Mouse (Mus musculus): ENCODE data around the gene Utrn. TPM values are rescaled to one million over a fixed set of nuclear protein-coding genes. Genes with fewer than 3 reads are reported as not detected.

The Utrn gene
- polyA plus RNA-seq, 2 experiments: 34.1 to 76.0 TPM

- Histone ChIP-seq H3K9me3 (ENCODE audit: control insufficient read depth, low read length) (no peaks in the 10 kb centered on the region), H3K27me3 (ENCODE audit: control insufficient read depth, insufficient read depth, low read length) (no peaks in the 10 kb centered on the region), H3K36me3 (ENCODE audit: control insufficient read depth, insufficient read depth, low read length) (no peaks in the 10 kb centered on the region), H3K4me3 (replicated peaks; ENCODE audit: low read length) (no peak overlapping the region), H3K4me2 (replicated peaks; ENCODE audit: low read depth, low read length, severe bottlenecking) (no peak overlapping the region), H3K4me1 (ENCODE audit: control insufficient read depth, insufficient read depth, low read length) (no peaks in the 10 kb centered on the region), H3K27ac (replicated peaks; ENCODE audit: low read depth, low read length) (no peak overlapping the region), H3K9ac (ENCODE audit: low read depth, low read length, severe bottlenecking) (no peak overlapping the region)
- ATAC-seq (ENCODE audit: low FRiP score, low read depth) (no peak), DNase-seq (ENCODE audit: low spot score) (no peak)
- WGBS: 65% methylated on average over 10 of the region's 10 CpGs
- TF ChIP-seq POLR2A (IDR thresholded peaks at IDR 0.05; ENCODE audit: borderline replicate concordance, extremely low read depth, insufficient read depth, insufficient read length): no peak
Measured at GRCm38 (mm10) chr10:12339704-12340558, 529.2 kb downstream of the Utrn start.

GRCm38 (mm10) chr10:12339005-12339703 is 530.0 kb downstream of the Utrn start:
- DNase-seq (ENCODE audit: low spot score): no peak
- H3K9ac ChIP-seq (ENCODE audit: low read depth, low read length, severe bottlenecking): no peak overlapping the region
- H3K36me3 ChIP-seq (ENCODE audit: control insufficient read depth, insufficient read depth, low read length): no peaks in the 10 kb centered on the region
- ATAC-seq (ENCODE audit: low FRiP score, low read depth): no peak
- H3K9me3 ChIP-seq (ENCODE audit: control insufficient read depth, low read length): no peaks in the 10 kb centered on the region
- no peaks in the 10 kb centered on the region for H3K4me1 ChIP-seq (ENCODE audit: control insufficient read depth, insufficient read depth, low read length)
- H3K27me3 ChIP-seq (ENCODE audit: control insufficient read depth, insufficient read depth, low read length): no peaks in the 10 kb centered on the region
- no peak overlapping the region for H3K4me2 ChIP-seq (replicated peaks; ENCODE audit: low read depth, low read length, severe bottlenecking)
- no peak overlapping the region for H3K27ac ChIP-seq (replicated peaks; ENCODE audit: low read depth, low read length)
- WGBS: 88% methylated on average over 9 of the region's 9 CpGs
- no peak for TF ChIP-seq POLR2A (IDR thresholded peaks at IDR 0.05; ENCODE audit: borderline replicate concordance, extremely low read depth, insufficient read depth, insufficient read length)
- H3K4me3 ChIP-seq (replicated peaks; ENCODE audit: low read length): no peak overlapping the region

Other genes with a start within 250 kb of the Utrn start
- gene Stx11, start 94.9 kb upstream of the Utrn start, polyA plus RNA-seq (2012; rRNA removed): 2.1 TPM in 2 replicates
- gene Stx11, start 94.9 kb upstream of the Utrn start, polyA plus RNA-seq (2014; fragmentation: Nextera tagmentation; extraction: Ambion mirVana): 4.4 TPM in 2 replicates
- gene Sf3b5, start 136.0 kb upstream of the Utrn start, polyA plus RNA-seq (2012; rRNA removed): 50.0 and 73.4 TPM in 2 replicates
- 41.6 and 45.6 TPM in 2 replicates for gene Sf3b5, start 136.0 kb upstream of the Utrn start, polyA plus RNA-seq (2014; fragmentation: Nextera tagmentation; extraction: Ambion mirVana)
- gene Plagl1, start 191.1 kb upstream of the Utrn start, polyA plus RNA-seq (2012; rRNA removed): 841 and 1,093 TPM in 2 replicates
- gene Plagl1, start 191.1 kb upstream of the Utrn start, polyA plus RNA-seq (2014; fragmentation: Nextera tagmentation; extraction: Ambion mirVana): 298 and 354 TPM in 2 replicates

Measured in limb, embryonic 14.5 days (tissue).